Mouse (Mus musculus): ENCODE measurements around the gene Arhgap45. TPM values are rescaled to one million over a fixed set of nuclear protein-coding genes. Genes with fewer than 3 reads are reported as not detected.
"Not testable (repeated sequence)": the region's sequence is repeated elsewhere in the genome, so short reads cannot be mapped to it uniquely, and the experiment has no call there.

Arhgap45 gene
- total and polyA plus RNA-seq, 2 experiments from 2014 or later: 1.6 to 1.7 TPM

DNA sequence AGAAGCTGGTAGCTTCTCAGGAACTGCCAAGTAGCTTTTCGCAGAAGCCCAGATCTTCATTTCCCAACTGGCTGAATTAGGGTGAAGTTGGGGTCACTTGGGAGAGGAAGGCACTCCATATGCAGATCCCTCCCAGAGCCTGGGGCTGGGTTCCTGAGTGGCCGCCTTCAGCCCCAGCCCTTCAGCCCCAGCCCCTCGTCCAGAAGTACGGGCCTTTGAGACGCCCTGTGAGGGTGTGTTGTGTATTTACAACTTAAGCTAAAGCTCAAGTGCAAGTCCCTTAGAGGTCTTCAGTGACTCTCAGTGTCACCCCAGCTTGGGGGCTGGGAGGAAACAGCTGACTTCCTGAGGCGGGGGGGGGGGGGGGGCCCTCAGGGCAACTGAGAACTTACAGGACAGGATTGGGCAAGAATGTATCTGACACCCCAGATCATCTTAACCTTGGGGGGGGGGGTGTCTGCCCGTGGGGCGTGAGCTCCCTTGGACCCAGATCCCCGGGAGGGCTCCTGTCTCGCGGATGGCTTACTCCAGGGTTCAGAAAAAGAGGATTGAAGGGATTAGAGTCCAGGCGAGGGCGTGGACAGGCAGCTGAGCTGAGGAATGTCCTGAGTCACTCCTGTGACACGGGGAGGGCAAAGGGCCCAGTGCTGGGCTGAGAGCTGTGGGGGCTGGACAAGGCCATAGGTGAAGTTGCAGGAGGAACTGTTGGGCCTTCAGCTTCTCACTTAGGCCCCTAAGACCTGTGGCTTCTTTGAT lies 35.3 kb downstream of the Arhgap45 start:
- peaks cover 10% of the 10 kb centered on the region for H3K36me3 ChIP-seq (ENCODE audit: insufficient read depth, low read length)
- no peaks in the 10 kb centered on the region for H3K9me3 ChIP-seq (ENCODE audit: low read length)
- no peak overlapping the region for H3K27ac ChIP-seq (ENCODE audit: low read depth, low read length)
- peaks cover 3% of the 10 kb centered on the region; the same call in 1 of the 2 replicates for H3K4me1 ChIP-seq (ENCODE audit: insufficient read depth, low read length)
- H3K9ac ChIP-seq (replicated peaks; ENCODE audit: low read length, poor library complexity, severe bottlenecking): no peak overlapping the region
- TF ChIP-seq CTCF (IDR thresholded peaks at IDR 0.05): no peak
- no peak overlapping the region for H3K4me3 ChIP-seq (ENCODE audit: low read depth, low read length)
- WGBS: 22% methylated on average over 14 of the region's 14 CpGs
- no peak overlapping the region for H3K4me2 ChIP-seq (ENCODE audit: low read depth, low read length, poor library complexity, severe bottlenecking)
- no peak for DNase-seq (ENCODE audit: low spot score)
- H3K27me3 ChIP-seq (ENCODE audit: insufficient read depth, low read length): no peaks in the 10 kb centered on the region
- ATAC-seq (ENCODE audit: low FRiP score): no peak

DNA sequence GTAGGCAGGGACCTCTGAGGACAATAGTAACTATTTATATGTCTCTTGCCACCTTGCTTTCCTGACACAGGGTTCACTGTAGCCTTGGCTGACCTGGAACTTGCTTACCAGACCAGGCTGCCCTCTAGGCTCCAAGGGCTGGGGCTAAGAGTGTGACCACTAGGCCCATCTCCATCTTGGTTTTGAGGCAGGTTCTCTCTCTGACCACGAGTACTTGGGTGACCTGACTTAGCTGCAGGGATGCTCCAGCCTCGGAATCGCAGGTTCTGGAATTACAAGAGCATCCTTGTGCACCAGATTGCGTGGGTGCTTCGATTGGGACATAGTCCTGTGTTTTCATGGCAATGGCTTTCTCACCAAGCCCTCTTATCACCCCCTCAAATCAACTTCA lies 35.9 kb downstream of the Arhgap45 start:
- peaks cover 15% of the 10 kb centered on the region for H3K36me3 ChIP-seq (ENCODE audit: insufficient read depth, low read length)
- no peak for DNase-seq (ENCODE audit: low spot score)
- peaks cover 3% of the 10 kb centered on the region; the same call in 1 of the 2 replicates for H3K4me1 ChIP-seq (ENCODE audit: insufficient read depth, low read length)
- H3K4me3 ChIP-seq (ENCODE audit: low read depth, low read length): no peak overlapping the region
- no peak overlapping the region for H3K9ac ChIP-seq (replicated peaks; ENCODE audit: low read length, poor library complexity, severe bottlenecking)
- no peak for ATAC-seq (ENCODE audit: low FRiP score)
- no peak overlapping the region for H3K27ac ChIP-seq (ENCODE audit: low read depth, low read length)
- TF ChIP-seq CTCF (IDR thresholded peaks at IDR 0.05): no peak
- H3K4me2 ChIP-seq (ENCODE audit: low read depth, low read length, poor library complexity, severe bottlenecking): no peak overlapping the region; the same call in 1 of the 2 replicates
- H3K27me3 ChIP-seq (ENCODE audit: insufficient read depth, low read length): no peaks in the 10 kb centered on the region
- no peaks in the 10 kb centered on the region for H3K9me3 ChIP-seq (ENCODE audit: low read length)
- WGBS: 88% methylated on average over 5 of the region's 5 CpGs

DNA sequence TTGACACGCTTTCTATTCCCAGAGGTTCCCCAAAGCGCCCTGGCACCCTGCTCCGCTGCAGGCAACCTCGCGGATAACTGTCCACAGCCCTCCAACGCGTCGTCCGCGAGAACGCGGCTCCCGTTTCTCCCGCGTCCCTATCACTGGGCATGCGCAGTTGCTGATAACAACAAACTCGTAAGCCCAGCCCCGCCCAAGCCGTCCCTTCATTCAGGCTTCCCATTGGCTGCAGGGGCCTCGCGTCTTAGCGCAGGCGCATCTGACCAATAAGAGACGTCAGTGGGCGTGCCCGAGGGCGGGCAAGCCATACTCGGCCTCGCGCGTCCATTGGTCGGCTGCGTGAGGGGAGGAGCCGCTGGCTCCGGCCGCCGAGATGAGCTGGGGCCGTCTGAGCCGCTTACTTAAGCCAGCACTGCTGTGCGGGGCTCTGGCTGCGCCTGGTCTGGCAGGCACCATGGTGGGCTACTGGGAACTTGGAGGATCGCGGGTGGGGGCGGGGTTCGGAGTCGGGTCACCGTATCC lies 36.9 kb downstream of the Arhgap45 start:
- DNase-seq (ENCODE audit: low spot score): peak; percentile 100
- Histone ChIP-seq H3K36me3 (ENCODE audit: insufficient read depth, low read length) (peaks cover 25% of the 10 kb centered on the region), H3K9me3 (ENCODE audit: low read length) (no peaks in the 10 kb centered on the region), H3K27ac (ENCODE audit: low read depth, low read length) (peak overlapping the region; percentile 98), H3K4me1 (ENCODE audit: insufficient read depth, low read length) (peaks cover 3% of the 10 kb centered on the region; the same call in 1 of the 2 replicates), H3K27me3 (ENCODE audit: insufficient read depth, low read length) (no peaks in the 10 kb centered on the region), H3K4me2 (ENCODE audit: low read depth, low read length, poor library complexity, severe bottlenecking) (peak overlapping the region; percentile 74), H3K9ac (replicated peaks; ENCODE audit: low read length, poor library complexity, severe bottlenecking) (peak overlapping the region; percentile 92), H3K4me3 (ENCODE audit: low read depth, low read length) (peak overlapping the region; percentile 77)
- under 1% methylated on average over 46 of the region's 47 CpGs for WGBS
- peak; percentile 96 for ATAC-seq (ENCODE audit: low FRiP score)
- no peak for TF ChIP-seq CTCF (IDR thresholded peaks at IDR 0.05)

DNA sequence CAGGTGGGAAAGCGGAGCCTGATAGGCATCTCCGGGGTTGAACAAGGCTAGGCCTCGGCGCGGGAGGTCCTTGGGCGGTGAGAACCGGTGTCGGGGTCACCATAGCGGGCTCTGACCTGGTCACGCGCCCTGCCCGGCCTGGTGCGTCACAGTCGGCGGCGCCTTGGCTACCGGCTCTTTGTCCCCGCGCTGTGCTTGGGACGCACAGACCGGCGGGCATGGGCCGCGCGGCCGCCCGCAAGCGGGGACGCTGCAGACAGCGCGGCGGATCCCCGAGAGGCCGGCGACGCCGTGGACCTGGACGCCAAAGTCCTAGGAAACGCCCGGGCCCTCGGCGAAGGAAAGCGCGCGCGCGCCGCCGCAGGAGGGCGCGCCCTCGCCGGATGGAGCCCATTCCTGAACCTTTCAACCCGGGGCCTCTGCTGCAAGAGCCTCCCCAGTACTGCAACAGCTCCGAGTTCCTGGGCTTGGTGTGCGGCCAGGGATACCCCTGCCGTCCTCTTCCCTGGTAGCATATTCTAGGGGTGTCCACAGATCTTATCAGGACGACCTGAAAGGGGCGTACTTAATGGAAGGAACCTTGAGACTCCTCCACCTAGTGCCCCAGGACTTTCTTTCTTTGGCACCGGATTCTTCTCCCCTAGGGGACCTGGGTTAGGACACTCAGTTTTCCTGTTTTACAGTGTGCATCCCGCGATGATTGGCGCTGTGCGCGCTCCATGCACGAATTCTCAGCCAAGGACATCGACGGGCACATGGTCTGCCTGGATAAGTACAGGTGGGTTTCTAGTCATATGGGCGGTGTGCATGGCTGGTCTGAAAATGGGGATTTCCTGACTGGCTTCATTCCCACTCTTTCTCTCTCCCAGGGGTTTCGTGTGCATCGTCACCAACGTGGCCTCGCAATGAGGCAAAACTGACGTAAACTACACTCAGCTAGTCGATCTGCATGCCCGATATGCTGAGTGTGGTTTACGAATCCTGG lies 37.7 kb downstream of the Arhgap45 start:
- peak overlapping the region; percentile 98 for H3K27ac ChIP-seq (ENCODE audit: low read depth, low read length)
- peaks cover 29% of the 10 kb centered on the region for H3K36me3 ChIP-seq (ENCODE audit: insufficient read depth, low read length)
- peak overlapping the region; percentile 92 for H3K9ac ChIP-seq (replicated peaks; ENCODE audit: low read length, poor library complexity, severe bottlenecking)
- peaks cover 3% of the 10 kb centered on the region; the same call in 1 of the 2 replicates for H3K4me1 ChIP-seq (ENCODE audit: insufficient read depth, low read length)
- no peaks in the 10 kb centered on the region for H3K9me3 ChIP-seq (ENCODE audit: low read length)
- H3K27me3 ChIP-seq (ENCODE audit: insufficient read depth, low read length): no peaks in the 10 kb centered on the region
- peak overlapping the region; percentile 74 for H3K4me2 ChIP-seq (ENCODE audit: low read depth, low read length, poor library complexity, severe bottlenecking)
- WGBS: 1% methylated on average over 75 of the region's 77 CpGs
- DNase-seq (ENCODE audit: low spot score) (peak; percentile 54), ATAC-seq (ENCODE audit: low FRiP score) (peak; percentile 60)
- 0 out of 2 replicates have a peak, but pooled peaks have one; percentile 20 for TF ChIP-seq CTCF (IDR thresholded peaks at IDR 0.05)
- H3K4me3 ChIP-seq (ENCODE audit: low read depth, low read length): peak overlapping the region; percentile 77

DNA sequence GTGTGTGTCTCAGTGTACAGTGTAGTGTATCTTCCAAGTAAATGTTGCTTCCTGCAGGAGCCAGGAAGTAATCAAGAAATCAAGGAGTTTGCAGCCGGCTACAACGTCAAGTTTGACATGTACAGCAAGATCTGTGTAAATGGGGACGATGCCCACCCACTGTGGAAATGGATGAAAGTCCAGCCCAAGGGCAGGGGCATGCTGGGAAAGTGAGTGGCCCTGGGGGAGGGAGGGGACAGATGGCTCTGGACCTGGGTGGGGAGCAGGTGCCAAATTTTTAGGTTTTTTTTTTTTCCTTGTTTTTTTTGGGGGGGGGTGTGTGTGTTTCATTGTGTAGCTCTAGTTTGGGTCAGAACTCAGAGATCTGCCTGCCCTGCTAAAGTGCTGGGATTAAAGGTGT lies 38.5 kb downstream of the Arhgap45 start:
- DNase-seq (ENCODE audit: low spot score); H3K27me3 ChIP-seq (ENCODE audit: insufficient read depth, low read length); H3K4me1 ChIP-seq (ENCODE audit: insufficient read depth, low read length); H3K9me3 ChIP-seq (ENCODE audit: low read length); ATAC-seq (ENCODE audit: low FRiP score); H3K27ac ChIP-seq (ENCODE audit: low read depth, low read length): not testable (repeated sequence)
- 0% methylated on average over 3 of the region's 3 CpGs for WGBS
- Histone ChIP-seq H3K4me3 (ENCODE audit: low read depth, low read length) (peak overlapping the region; percentile 77), H3K4me2 (ENCODE audit: low read depth, low read length, poor library complexity, severe bottlenecking) (peak overlapping the region; percentile 74), H3K9ac (replicated peaks; ENCODE audit: low read length, poor library complexity, severe bottlenecking) (peak overlapping the region; percentile 92), H3K36me3 (ENCODE audit: insufficient read depth, low read length) (peaks cover 36% of the 10 kb centered on the region)
